Mouse (Mus musculus) stomach, postnatal 0 days (tissue): Measurements from ENCODE around the gene Uvrag. TPM values are rescaled to one million over a fixed set of nuclear protein-coding genes. Genes with fewer than 3 reads are reported as not detected.

ENCODE experiments used
- ATAC-seq: fragments of 200-750 bp; cut with Nextera tagmentation; 2 replicates; pipeline ENCODE4 v1.8.0; 2017; ENCODE audit not compliant: low FRiP score, low TSS enrichment
- DNase-seq: peaks from one replicate; pipeline ENCODE4 v3.0.0-alpha.2; 2016; ENCODE audit warnings: low spot score
- H3K27ac ChIP-seq: fragments of 300-500 bp; sonication (generic); replicated peaks from 2 replicates; pipeline ENCODE4 v1.5.1; 2014; ENCODE audit warnings: mild to moderate bottlenecking, control low read depth
- H3K27me3 ChIP-seq: fragments of 300-500 bp; sonication (generic); 2 replicates; pipeline ENCODE4 v1.6.1; 2014; ENCODE audit warnings: low read length; ENCODE audit not compliant: control insufficient read depth, insufficient read depth
- H3K36me3 ChIP-seq: fragments of 300-500 bp; sonication (generic); 2 replicates; pipeline ENCODE4 v1.6.1; 2014; ENCODE audit warnings: low read length, mixed read lengths; ENCODE audit not compliant: control insufficient read depth, insufficient read depth
- H3K4me1 ChIP-seq: fragments of 300-500 bp; sonication (generic); replicated peaks from 2 replicates; pipeline ENCODE4 v1.6.1; 2014; ENCODE audit warnings: antibody characterized with exemption; ENCODE audit not compliant: control insufficient read depth, insufficient read depth
- H3K4me2 ChIP-seq: fragments of 300-500 bp; sonication (generic); replicated peaks from 2 replicates; pipeline ENCODE4 v1.6.1; 2014; ENCODE audit warnings: low read depth, mild to moderate bottlenecking, control low read depth, moderate library complexity
- H3K4me3 ChIP-seq: fragments of 300-500 bp; sonication (generic); 2 replicates; pipeline ENCODE4 v1.5.1; 2014; ENCODE audit warnings: low read depth, low read length, control low read depth
- H3K9ac ChIP-seq: fragments of 300-500 bp; sonication (generic); 2 replicates; pipeline ENCODE4 v1.6.1; 2014; ENCODE audit warnings: mild to moderate bottlenecking, low read length, control low read depth, mixed read lengths
- H3K9me3 ChIP-seq: fragments of 300-500 bp; sonication (generic); 2 replicates; pipeline ENCODE4 v1.6.1; 2016; ENCODE audit warnings: low read length; ENCODE audit not compliant: control insufficient read depth
- CTCF ChIP-seq: IDR thresholded peaks from 2 replicates; pipeline ENCODE4 v1.5.1; 2016; ENCODE audit warnings: antibody characterized with exemption, low read depth, mild to moderate bottlenecking, moderate library complexity
- EP300 ChIP-seq: optimal IDR thresholded peaks from 2 replicates; pipeline ENCODE3; 2016; ENCODE audit warnings: antibody characterized with exemption
- WGBS: fragments of 180-500 bp; shearing (Covaris S2); extraction: QIAGEN DNeasy Blood & Tissue Kit; methylation state at CpG from one replicate; pipeline ENCODE4 v1.1.7; 2014; 5-methylcytosine and 5-hydroxymethylcytosine counted together
- polyA plus RNA-seq: library from polyadenylated mRNA; unstranded; fragments of >200 nt; fragmentation: Nextera tagmentation; extraction: Ambion mirVana; gene quantifications from 2 replicates; pipeline ENCODE4 v1.2.1, GENCODE M21; 2015

Gene Uvrag
- polyA plus RNA-seq, 1 experiment from 2014 or later = 9.8 TPM

GRCm38 (mm10) chr7:99156737-99157136 is 15.8 kb upstream of the Uvrag start:
- Histone ChIP-seq H3K9ac (no peak overlapping the region), H3K36me3 (no peaks in the 10 kb centered on the region), H3K4me3 (no peak overlapping the region), H3K4me2 (no peak overlapping the region), H3K4me1 (peaks cover 5% of the 10 kb centered on the region; the same call in 1 of the 2 replicates), H3K27me3 (no peaks in the 10 kb centered on the region), H3K27ac (no peak overlapping the region), H3K9me3 (no peaks in the 10 kb centered on the region)
- no peak for DNase-seq
- ATAC-seq = no peak
- TF ChIP-seq CTCF (no peak), EP300 (no peak)
- WGBS = 85% methylated on average over 10 of the region's 10 CpGs

GRCm38 (mm10) chr7:99155311-99156289 is 14.7 kb upstream of the Uvrag start:
- H3K9ac ChIP-seq = peak overlapping the region; percentile 23; the same call in 1 of the 2 replicates
- peak; percentile 82 for DNase-seq
- H3K9me3 ChIP-seq = no peaks in the 10 kb centered on the region
- peak; percentile 68 for ATAC-seq
- no peaks in the 10 kb centered on the region for H3K27me3 ChIP-seq
- 11% methylated on average over 17 of the region's 17 CpGs for WGBS
- H3K36me3 ChIP-seq = no peaks in the 10 kb centered on the region
- H3K4me1 ChIP-seq = peaks cover 5% of the 10 kb centered on the region; the same call in 1 of the 2 replicates
- H3K27ac ChIP-seq = 0 out of 2 replicates have a peak overlapping the region, but pooled peaks have one; percentile 45
- TF ChIP-seq EP300 (no peak), CTCF (no peak)
- peak overlapping the region; percentile 44 for H3K4me2 ChIP-seq
- no peak overlapping the region; the same call in 1 of the 2 replicates for H3K4me3 ChIP-seq

GRCm38 (mm10) chr7:99154648-99155151 is 13.8 kb upstream of the Uvrag start:
- H3K36me3 ChIP-seq = no peaks in the 10 kb centered on the region
- peak; percentile 63 for DNase-seq
- H3K9ac ChIP-seq = no peak overlapping the region
- peaks cover 5% of the 10 kb centered on the region; the same call in 1 of the 2 replicates for H3K4me1 ChIP-seq
- WGBS = 47% methylated on average over 8 of the region's 8 CpGs
- no peak for TF ChIP-seq EP300
- no peak for TF ChIP-seq CTCF
- no peaks in the 10 kb centered on the region for H3K9me3 ChIP-seq
- H3K4me2 ChIP-seq = no peak overlapping the region
- no peaks in the 10 kb centered on the region for H3K27me3 ChIP-seq
- no peak overlapping the region for H3K27ac ChIP-seq
- H3K4me3 ChIP-seq = no peak overlapping the region
- peak; percentile 16; the same call in 1 of the 2 replicates for ATAC-seq

- H3K4me3 ChIP-seq = no peak overlapping the region
- H3K4me2 ChIP-seq = no peak overlapping the region
- no peak overlapping the region for H3K9ac ChIP-seq
- H3K4me1 ChIP-seq = peaks cover 5% of the 10 kb centered on the region; the same call in 1 of the 2 replicates
- no peaks in the 10 kb centered on the region for H3K36me3 ChIP-seq
- no peak overlapping the region for H3K27ac ChIP-seq
- WGBS = 83% methylated on average over 11 of the region's 11 CpGs
- H3K27me3 ChIP-seq = no peaks in the 10 kb centered on the region
- ATAC-seq (no peak; the same call in 1 of the 2 replicates), DNase-seq (no peak)
- no peaks in the 10 kb centered on the region for H3K9me3 ChIP-seq
- no peak for TF ChIP-seq CTCF
- TF ChIP-seq EP300 = no peak
Measured at GRCm38 (mm10) chr7:99153686-99154202, 12.8 kb upstream of the Uvrag start.

GRCm38 (mm10) chr7:99152756-99153155 is 11.8 kb upstream of the Uvrag start:
- Histone ChIP-seq H3K4me1 (peaks cover 5% of the 10 kb centered on the region; the same call in 1 of the 2 replicates), H3K9me3 (no peaks in the 10 kb centered on the region), H3K36me3 (no peaks in the 10 kb centered on the region), H3K9ac (no peak overlapping the region), H3K27me3 (no peaks in the 10 kb centered on the region), H3K4me2 (no peak overlapping the region), H3K4me3 (no peak overlapping the region), H3K27ac (no peak overlapping the region)
- DNase-seq = no peak
- no peak for ATAC-seq
- TF ChIP-seq CTCF (no peak), EP300 (no peak)
- WGBS = 75% methylated on average over 6 of the region's 8 CpGs
